Mouse (Mus musculus) liver, embryonic 14.5 days (tissue): ENCODE data around the gene Gpcpd1. TPM values are rescaled to one million over a fixed set of nuclear protein-coding genes. Genes with fewer than 3 reads are reported as not detected.

Source experiments
- ATAC-seq: fragments of 200-750 bp; cut with Nextera tagmentation; 2 replicates; pipeline ENCODE4 v1.8.0; 2017; ENCODE audit warnings: moderate number of reproducible peaks, mild to moderate bottlenecking, moderate library complexity; ENCODE audit not compliant: insufficient read depth
- DNase-seq, 3 experiments: peaks; one replicate each; pipeline ENCODE4 v3.0.0-alpha.2; 2012 to 2013; ENCODE audit warnings: low read depth in 3 of 3, low spot score in 3 of 3
- H3K27ac ChIP-seq: fragments of 300-500 bp; sonication (generic); 2 replicates; pipeline ENCODE4 v1.5.1; 2014; ENCODE audit warnings: moderate library complexity, mild to moderate bottlenecking, control low read depth, inconsistent platforms
- H3K27me3 ChIP-seq: fragments of 300-500 bp; sonication (generic); 2 replicates; pipeline ENCODE4 v1.6.1; 2014; ENCODE audit warnings: mild to moderate bottlenecking, low read length, moderate library complexity; ENCODE audit not compliant: control insufficient read depth, insufficient read depth
- H3K36me3 ChIP-seq: fragments of 300-500 bp; sonication (generic); replicated peaks from 2 replicates; pipeline ENCODE4 v1.6.1; 2014; ENCODE audit warnings: low read depth; ENCODE audit not compliant: control insufficient read depth, insufficient read depth
- H3K4me1 ChIP-seq, 2 experiments: fragments of 200-500 bp in 1 of 2; fragments of 300-500 bp in 1 of 2; sonication (generic) in 1 of 2; replicated peaks; 2 replicates each; pipeline ENCODE4 v1.6.1; 2012 to 2014; ENCODE audit warnings: antibody characterized with exemption in 1 of 2, inconsistent platforms in 1 of 2, low read length in 1 of 2; ENCODE audit not compliant: control insufficient read depth in 2 of 2, insufficient read depth in 2 of 2
- H3K4me2 ChIP-seq: fragments of 300-500 bp; sonication (generic); 2 replicates; pipeline ENCODE4 v1.6.1; 2014; ENCODE audit warnings: low read depth, mild to moderate bottlenecking, control low read depth, moderate library complexity
- H3K4me3 ChIP-seq, 2 experiments: fragments of 200-500 bp in 1 of 2; fragments of 300-500 bp in 1 of 2; sonication (generic) in 1 of 2; 2 replicates each; pipeline ENCODE4 v1.5.1; 2012 to 2014; ENCODE audit warnings: low read depth in 2 of 2, low read length in 2 of 2, mild to moderate bottlenecking in 2 of 2, control low read depth in 1 of 2, inconsistent platforms in 1 of 2, moderate library complexity in 1 of 2; ENCODE audit not compliant: insufficient read depth in 1 of 2
- H3K9ac ChIP-seq: fragments of 300-500 bp; sonication (generic); replicated peaks from 2 replicates; pipeline ENCODE4 v1.6.1; 2014; ENCODE audit warnings: mild to moderate bottlenecking, control low read depth, moderate library complexity
- H3K9me3 ChIP-seq: fragments of 300-500 bp; sonication (generic); 2 replicates; pipeline ENCODE4 v1.6.1; 2016; ENCODE audit warnings: low read length, mixed read lengths; ENCODE audit not compliant: control insufficient read depth
- CTCF ChIP-seq: IDR thresholded peaks from 2 replicates; pipeline ENCODE4 v1.5.1; 2016; ENCODE audit warnings: antibody characterized with exemption, low read depth, control low read depth
- EP300 ChIP-seq: IDR thresholded peaks from 2 replicates; pipeline ENCODE4 v1.6.1; 2016; ENCODE audit warnings: antibody characterized with exemption, low read depth
- WGBS: fragments of 180-500 bp; shearing (Covaris S2); extraction: QIAGEN DNeasy Blood & Tissue Kit; methylation state at CpG from one replicate; pipeline ENCODE4 v1.1.7; 2014; ENCODE audit not compliant: insufficient replicate concordance; 5-methylcytosine and 5-hydroxymethylcytosine counted together
- polyA plus RNA-seq, 2 experiments: library from polyadenylated mRNA; depleted of rRNA in 1 of 2; stranded (reverse) in 1 of 2; unstranded in 1 of 2; fragments of >200 nt; fragmentation: Nextera tagmentation in 1 of 2; extraction: Ambion mirVana in 1 of 2; gene quantifications; 2 replicates each; pipeline versions ENCODE4 v1.2.1 to v1.2.3; 2012 to 2014

Gene Gpcpd1
- polyA plus RNA-seq, 2 experiments, result 31.0 to 67.7 TPM

DNA sequence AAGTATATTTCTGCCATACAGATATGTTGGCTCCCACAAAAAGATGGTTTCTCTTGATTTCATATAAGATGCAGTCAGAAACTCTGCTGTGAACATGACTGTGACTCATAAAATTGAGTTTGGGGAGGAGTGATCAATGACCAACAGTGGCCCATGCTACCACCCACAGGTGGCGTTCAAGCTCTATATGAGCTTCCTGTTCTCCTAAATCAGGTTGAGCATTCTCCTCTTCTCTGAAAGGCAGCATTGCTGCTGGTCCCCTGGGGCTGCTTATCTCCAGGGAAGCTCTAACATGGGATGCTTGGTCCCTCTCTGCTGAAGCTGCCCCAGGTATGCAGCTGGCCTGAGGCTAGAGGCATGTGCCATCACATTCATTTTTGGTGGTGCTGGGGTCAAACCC lies 77.8 kb downstream of the Gpcpd1 start:
- Histone ChIP-seq H3K9me3 (no peaks in the 10 kb centered on the region), H3K36me3 (no peaks in the 10 kb centered on the region), H3K9ac (no peak overlapping the region), H3K4me1 (peaks cover 14 to 18% of the 10 kb centered on the region in 2 experiments), H3K4me2 (no peak overlapping the region), H3K4me3 (no peak overlapping the region), H3K27me3 (no peaks in the 10 kb centered on the region), H3K27ac (no peak overlapping the region)
- no peak for TF ChIP-seq EP300
- 0 out of 2 replicates have a peak, but pooled peaks have one; percentile 22 for TF ChIP-seq CTCF
- DNase-seq (no peak), ATAC-seq (no peak)
- WGBS, result 43% methylated on average over 1 of the region's 1 CpGs

DNA sequence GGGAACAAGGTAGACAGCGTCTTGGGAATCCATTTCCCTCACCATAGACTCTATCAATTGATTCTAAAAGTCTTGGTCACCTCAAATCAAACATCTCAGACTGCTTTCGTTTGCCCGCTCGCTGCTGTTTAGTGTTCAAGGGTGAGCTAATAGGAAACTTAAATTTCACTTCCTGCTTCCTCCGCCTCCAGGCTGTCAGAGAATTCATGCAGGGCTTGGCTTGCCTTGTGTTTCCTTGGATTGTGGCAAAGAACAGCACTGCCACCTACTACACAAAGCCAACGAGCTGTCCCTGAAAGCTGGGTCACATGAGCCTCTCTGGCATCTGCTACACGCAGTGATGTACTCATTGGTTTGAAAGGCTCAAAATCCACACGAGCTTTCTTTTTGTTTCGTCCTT lies 78.3 kb downstream of the Gpcpd1 start:
- Histone ChIP-seq H3K27ac (no peak overlapping the region), H3K4me1 (peaks cover 14 to 18% of the 10 kb centered on the region in 2 experiments), H3K4me3 (no peak overlapping the region), H3K9ac (no peak overlapping the region), H3K9me3 (no peaks in the 10 kb centered on the region), H3K27me3 (no peaks in the 10 kb centered on the region), H3K4me2 (no peak overlapping the region), H3K36me3 (no peaks in the 10 kb centered on the region)
- no peak for DNase-seq
- 53% methylated on average over 9 of the region's 9 CpGs for WGBS
- ATAC-seq, result no peak
- TF ChIP-seq EP300 (no peak), CTCF (no peak)

DNA sequence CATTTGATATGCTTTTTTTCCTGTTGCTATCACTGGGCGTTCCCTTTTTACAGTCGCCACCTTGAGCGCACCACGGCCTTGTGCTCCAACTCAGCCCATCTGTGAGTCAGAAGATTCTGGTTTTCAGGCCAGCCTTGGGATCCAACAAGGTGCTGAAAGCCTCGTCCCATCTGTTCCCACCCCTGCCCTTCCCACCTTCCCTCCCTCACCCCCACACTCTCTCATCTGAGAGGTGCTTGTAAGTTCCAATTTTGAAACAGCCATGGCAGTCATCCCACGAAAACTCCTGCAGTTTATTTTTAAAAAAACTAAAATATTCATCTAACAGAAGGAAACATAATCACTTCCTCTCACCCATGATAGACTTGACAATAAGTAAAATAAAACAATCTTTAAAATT lies 80.0 kb downstream of the Gpcpd1 start:
- 44% methylated on average over 6 of the region's 6 CpGs for WGBS
- ATAC-seq (no peak), DNase-seq (no peak)
- Histone ChIP-seq H3K4me3 (no peak overlapping the region), H3K9ac (no peak overlapping the region), H3K27me3 (no peaks in the 10 kb centered on the region), H3K4me2 (no peak overlapping the region), H3K9me3 (no peaks in the 10 kb centered on the region), H3K27ac (no peak overlapping the region), H3K36me3 (no peaks in the 10 kb centered on the region), H3K4me1 (peaks cover 3 to 9% of the 10 kb centered on the region in 2 experiments; a peak in 3 of 4 replicates)
- TF ChIP-seq CTCF, result no peak
- no peak for TF ChIP-seq EP300

DNA sequence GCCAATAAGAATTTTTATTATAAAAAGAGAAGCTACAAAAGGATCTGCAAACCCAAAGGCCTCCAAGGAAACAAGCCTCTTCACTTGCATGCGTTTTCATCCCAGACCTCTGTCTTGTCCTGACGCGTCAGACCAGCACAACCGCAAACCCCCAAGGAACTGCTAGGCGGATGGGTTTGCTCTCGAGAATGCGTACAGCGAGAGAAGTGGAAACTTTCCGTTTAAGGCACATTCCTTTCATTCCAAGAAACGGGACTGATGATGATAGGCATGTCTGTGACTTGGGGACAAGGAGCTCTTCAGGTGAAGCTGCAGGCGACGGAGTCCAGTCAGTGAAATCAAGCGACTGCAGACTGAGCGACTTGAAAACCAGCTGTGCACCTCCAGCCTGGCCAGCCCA lies 80.4 kb downstream of the Gpcpd1 start:
- ATAC-seq (no peak), DNase-seq (no peak)

DNA sequence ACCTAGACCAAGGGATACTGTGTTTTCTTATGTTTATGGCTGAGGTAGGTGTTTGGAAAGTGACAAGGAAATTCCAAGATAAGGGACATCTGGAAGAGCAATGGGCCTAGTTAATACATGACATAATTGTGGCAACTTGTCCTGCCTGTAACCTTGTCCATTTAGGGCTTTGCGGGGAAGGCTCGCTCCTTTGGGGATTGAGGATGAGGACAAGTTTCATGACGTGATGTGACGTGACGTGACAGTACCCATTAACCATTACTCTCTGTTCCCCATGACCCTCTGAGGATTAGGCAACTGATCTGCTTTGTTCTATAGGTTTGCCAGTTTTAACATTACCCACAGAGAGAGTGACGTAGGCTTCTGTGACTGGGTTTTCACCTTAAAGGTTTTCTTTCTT lies 81.7 kb downstream of the Gpcpd1 start:
- 73% methylated on average over 6 of the region's 6 CpGs for WGBS

More for the DNA sequence above, 80.4 kb downstream of the Gpcpd1 start:
- no peaks in the 10 kb centered on the region for H3K36me3 ChIP-seq
- no peak overlapping the region for H3K4me2 ChIP-seq
- H3K4me1 ChIP-seq, result peaks cover 0 to 5% of the 10 kb centered on the region in 2 experiments; a peak in 3 of 4 replicates
- no peak overlapping the region for H3K9ac ChIP-seq
- H3K4me3 ChIP-seq, result no peak overlapping the region
- H3K27ac ChIP-seq, result no peak overlapping the region
- TF ChIP-seq EP300, result no peak
- TF ChIP-seq CTCF, result no peak
- no peaks in the 10 kb centered on the region for H3K9me3 ChIP-seq
- 64% methylated on average over 14 of the region's 14 CpGs for WGBS
- no peaks in the 10 kb centered on the region for H3K27me3 ChIP-seq

More for the DNA sequence above, 81.7 kb downstream of the Gpcpd1 start:
- Histone ChIP-seq H3K9ac (no peak overlapping the region), H3K27me3 (no peaks in the 10 kb centered on the region), H3K4me2 (no peak overlapping the region), H3K4me3 (no peak overlapping the region), H3K36me3 (no peaks in the 10 kb centered on the region), H3K27ac (no peak overlapping the region), H3K4me1 (peaks cover 0 to under 1% of the 10 kb centered on the region in 2 experiments; a peak in 1 of 4 replicates), H3K9me3 (no peaks in the 10 kb centered on the region)
- DNase-seq (no peak), ATAC-seq (no peak)
- TF ChIP-seq CTCF, result no peak
- no peak for TF ChIP-seq EP300
